Mouse (Mus musculus) embryonic facial prominence, embryonic 14.5 days (tissue): ENCODE data around the gene Acvr1. TPM values are rescaled to one million over a fixed set of nuclear protein-coding genes. Genes with fewer than 3 reads are reported as not detected.

ENCODE experiments used
- ATAC-seq: fragments of 200-750 bp; cut with Nextera tagmentation; 2 replicates; pipeline ENCODE4 v1.8.0; 2017; ENCODE audit warnings: low read depth, moderate number of reproducible peaks, moderate TSS enrichment
- DNase-seq: peaks from one replicate; pipeline ENCODE4 v3.0.0-alpha.2; 2015; ENCODE audit warnings: low spot score
- H3K27ac ChIP-seq: fragments of 300-500 bp; sonication (generic); replicated peaks from 2 replicates; pipeline ENCODE4 v1.5.1; 2014; ENCODE audit warnings: low read depth, mild to moderate bottlenecking, low read length, moderate library complexity
- H3K27me3 ChIP-seq: fragments of 300-500 bp; sonication (generic); replicated peaks from 2 replicates; pipeline ENCODE4 v1.6.1; 2014; ENCODE audit warnings: low read length; ENCODE audit not compliant: control insufficient read depth, insufficient read depth
- H3K36me3 ChIP-seq: fragments of 300-500 bp; sonication (generic); 2 replicates; pipeline ENCODE4 v1.6.1; 2014; ENCODE audit warnings: low read length, mixed read lengths; ENCODE audit not compliant: control insufficient read depth, insufficient read depth
- H3K4me1 ChIP-seq: fragments of 300-500 bp; sonication (generic); 2 replicates; pipeline ENCODE4 v1.6.1; 2014; ENCODE audit warnings: antibody characterized with exemption, low read length; ENCODE audit not compliant: control insufficient read depth, insufficient read depth
- H3K4me2 ChIP-seq: fragments of 300-500 bp; sonication (generic); 2 replicates; pipeline ENCODE4 v1.6.1; 2014; ENCODE audit warnings: low read depth, mild to moderate bottlenecking, low read length, moderate library complexity, mixed read lengths
- H3K4me3 ChIP-seq: fragments of 300-500 bp; sonication (generic); 2 replicates; pipeline ENCODE4 v1.5.1; 2014; ENCODE audit warnings: low read depth, mild to moderate bottlenecking, low read length
- H3K9ac ChIP-seq: fragments of 300-500 bp; sonication (generic); 2 replicates; pipeline ENCODE4 v1.6.1; 2014; ENCODE audit warnings: low read depth, mild to moderate bottlenecking, low read length, moderate library complexity, mixed read lengths
- H3K9me3 ChIP-seq: fragments of 300-500 bp; sonication (generic); 2 replicates; pipeline ENCODE4 v1.6.1; 2016; ENCODE audit warnings: low read length; ENCODE audit not compliant: control insufficient read depth
- WGBS: fragments of 180-500 bp; shearing (Covaris S2); extraction: QIAGEN DNeasy Blood & Tissue Kit; methylation state at CpG from one replicate; pipeline ENCODE4 v1.1.7; 2014; 5-methylcytosine and 5-hydroxymethylcytosine counted together
- polyA plus RNA-seq: library from polyadenylated mRNA; unstranded; fragments of >200 nt; fragmentation: Nextera tagmentation; extraction: Ambion mirVana; gene quantifications from 2 replicates; pipeline ENCODE4 v1.2.1, GENCODE M21; 2014

Gene Acvr1
- polyA plus RNA-seq, 1 experiment from 2014 or later, result 15.0 TPM

- Histone ChIP-seq H3K4me2 (no peak overlapping the region), H3K36me3 (peaks cover 16% of the 10 kb centered on the region), H3K27me3 (no peaks in the 10 kb centered on the region), H3K4me3 (no peak overlapping the region), H3K9ac (no peak overlapping the region), H3K27ac (no peak overlapping the region), H3K9me3 (no peaks in the 10 kb centered on the region), H3K4me1 (no peaks in the 10 kb centered on the region)
- no peak for DNase-seq
- no peak for ATAC-seq
- 90% methylated on average over 3 of the region's 3 CpGs for WGBS
These were observed 130.0 kb downstream of the Acvr1 start for GRCm38 (mm10) chr2:58436911-58437310.

- Histone ChIP-seq H3K9me3 (no peaks in the 10 kb centered on the region), H3K4me1 (no peaks in the 10 kb centered on the region), H3K4me2 (no peak overlapping the region), H3K4me3 (no peak overlapping the region), H3K27me3 (no peaks in the 10 kb centered on the region), H3K9ac (no peak overlapping the region), H3K36me3 (peaks cover 16% of the 10 kb centered on the region), H3K27ac (no peak overlapping the region)
- 95% methylated on average over 13 of the region's 13 CpGs for WGBS
- DNase-seq (no peak), ATAC-seq (no peak)
These were observed 131.4 kb downstream of the Acvr1 start for GRCm38 (mm10) chr2:58435507-58435906.

- no peaks in the 10 kb centered on the region for H3K9me3 ChIP-seq
- ATAC-seq (no peak), DNase-seq (no peak)
- no peaks in the 10 kb centered on the region for H3K4me1 ChIP-seq
- no peak overlapping the region for H3K4me3 ChIP-seq
- no peak overlapping the region for H3K9ac ChIP-seq
- H3K27ac ChIP-seq, result no peak overlapping the region
- 94% methylated on average over 2 of the region's 2 CpGs for WGBS
- H3K36me3 ChIP-seq, result peaks cover 13% of the 10 kb centered on the region
- no peaks in the 10 kb centered on the region for H3K27me3 ChIP-seq
- H3K4me2 ChIP-seq, result no peak overlapping the region
These were observed 132.5 kb downstream of the Acvr1 start for GRCm38 (mm10) chr2:58434438-58434837.

- no peak overlapping the region for H3K4me3 ChIP-seq
- H3K4me2 ChIP-seq, result no peak overlapping the region
- 79% methylated on average over 2 of the region's 2 CpGs for WGBS
- DNase-seq, result no peak
- H3K4me1 ChIP-seq, result no peaks in the 10 kb centered on the region
- no peaks in the 10 kb centered on the region for H3K27me3 ChIP-seq
- no peak for ATAC-seq
- no peak overlapping the region for H3K9ac ChIP-seq
- no peaks in the 10 kb centered on the region for H3K9me3 ChIP-seq
- peaks cover 4% of the 10 kb centered on the region; the same call in 1 of the 2 replicates for H3K36me3 ChIP-seq
- no peak overlapping the region for H3K27ac ChIP-seq
These were observed 133.6 kb downstream of the Acvr1 start for GRCm38 (mm10) chr2:58433317-58433716.

GRCm38 (mm10) chr2:58432211-58432610 is 134.7 kb downstream of the Acvr1 start:
- ATAC-seq, result no peak
- Histone ChIP-seq H3K36me3 (peaks cover 4% of the 10 kb centered on the region; the same call in 1 of the 2 replicates), H3K4me1 (no peaks in the 10 kb centered on the region), H3K4me3 (no peak overlapping the region), H3K27me3 (no peaks in the 10 kb centered on the region), H3K9ac (no peak overlapping the region), H3K27ac (no peak overlapping the region), H3K9me3 (no peaks in the 10 kb centered on the region), H3K4me2 (no peak overlapping the region)
- 94% methylated on average over 7 of the region's 7 CpGs for WGBS
- no peak for DNase-seq

- ATAC-seq (no peak), DNase-seq (no peak)
- WGBS, result 97% methylated on average over 13 of the region's 13 CpGs
- Histone ChIP-seq H3K9me3 (no peaks in the 10 kb centered on the region), H3K9ac (no peak overlapping the region), H3K27me3 (no peaks in the 10 kb centered on the region), H3K4me3 (no peak overlapping the region), H3K36me3 (0 out of 2 replicates have a peak, but pooled peaks cover 4% of the 10 kb centered on the region), H3K27ac (no peak overlapping the region), H3K4me1 (no peaks in the 10 kb centered on the region), H3K4me2 (no peak overlapping the region)
These were observed 141.4 kb downstream of the Acvr1 start for GRCm38 (mm10) chr2:58425436-58426004.

- no peak overlapping the region for H3K4me3 ChIP-seq
- H3K27me3 ChIP-seq, result no peaks in the 10 kb centered on the region
- no peak overlapping the region for H3K27ac ChIP-seq
- H3K36me3 ChIP-seq, result 0 out of 2 replicates have a peak, but pooled peaks cover 4% of the 10 kb centered on the region
- no peaks in the 10 kb centered on the region for H3K9me3 ChIP-seq
- no peak for DNase-seq
- H3K4me2 ChIP-seq, result no peak overlapping the region
- no peak for ATAC-seq
- no peak overlapping the region for H3K9ac ChIP-seq
- H3K4me1 ChIP-seq, result no peaks in the 10 kb centered on the region
- WGBS, result 88% methylated on average over 5 of the region's 5 CpGs
These were observed 143.6 kb downstream of the Acvr1 start for GRCm38 (mm10) chr2:58423319-58423718.

GRCm38 (mm10) chr2:58419571-58419970 is 147.4 kb downstream of the Acvr1 start:
- H3K27me3 ChIP-seq, result no peaks in the 10 kb centered on the region
- 84% methylated on average over 8 of the region's 8 CpGs for WGBS

GRCm38 (mm10) chr2:58418109-58418508 is 148.8 kb downstream of the Acvr1 start:
- no peak for DNase-seq
- Histone ChIP-seq H3K9ac (no peak overlapping the region), H3K9me3 (no peaks in the 10 kb centered on the region), H3K27ac (no peak overlapping the region), H3K4me3 (no peak overlapping the region), H3K4me2 (no peak overlapping the region), H3K36me3 (no peaks in the 10 kb centered on the region), H3K27me3 (no peaks in the 10 kb centered on the region), H3K4me1 (no peaks in the 10 kb centered on the region)
- 96% methylated on average over 1 of the region's 1 CpGs for WGBS
- no peak for ATAC-seq

More at GRCm38 (mm10) chr2:58419571-58419970, 147.4 kb downstream of the Acvr1 start:
- H3K4me2 ChIP-seq, result no peak overlapping the region
- ATAC-seq (no peak), DNase-seq (no peak)
- H3K9me3 ChIP-seq, result no peaks in the 10 kb centered on the region
- no peak overlapping the region for H3K4me3 ChIP-seq
- H3K4me1 ChIP-seq, result no peaks in the 10 kb centered on the region
- H3K36me3 ChIP-seq, result 0 out of 2 replicates have a peak, but pooled peaks cover 4% of the 10 kb centered on the region
- H3K27ac ChIP-seq, result no peak overlapping the region
- H3K9ac ChIP-seq, result no peak overlapping the region
